In the genomic region with DNA sequence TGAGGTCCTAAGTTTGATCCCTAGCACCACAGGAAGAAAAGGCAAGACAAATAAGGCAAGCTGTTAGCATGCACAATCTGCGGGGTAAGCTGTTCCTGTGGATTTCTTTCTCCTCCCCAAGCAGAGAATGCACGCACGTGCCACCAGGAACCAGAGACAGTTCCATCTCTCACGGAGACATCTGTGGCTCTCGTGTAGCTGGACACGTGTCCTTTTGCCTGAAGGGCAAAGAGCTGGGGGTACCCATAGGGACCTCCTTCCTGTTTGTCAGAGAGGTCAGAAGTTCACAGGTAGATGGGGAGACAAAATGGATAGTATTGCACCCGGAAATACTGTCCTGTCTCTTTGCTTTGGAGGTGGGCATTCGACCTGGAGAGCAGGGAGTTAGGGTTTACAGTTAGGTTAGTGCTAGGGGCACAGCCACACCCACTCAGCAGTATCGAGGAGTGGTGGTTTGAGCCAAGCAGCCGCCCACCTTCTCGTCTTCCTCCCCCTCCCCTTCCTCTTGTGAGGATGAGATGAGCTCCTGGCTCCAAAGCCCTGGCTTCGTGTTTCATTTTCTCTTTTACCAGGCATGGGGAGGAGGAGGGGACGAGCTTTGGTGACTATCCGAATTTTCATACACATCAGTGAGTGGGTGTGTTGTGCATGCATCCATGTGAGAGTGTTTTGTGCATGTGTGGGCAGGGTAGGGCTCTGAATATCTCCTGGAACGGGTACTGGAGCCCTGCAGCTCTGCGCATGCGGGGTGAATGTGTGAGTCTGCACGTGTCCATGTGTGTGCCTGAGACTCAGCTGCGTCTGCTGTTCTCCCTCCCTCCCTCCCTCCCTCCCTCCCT, we compare ENCODE assay signal across 8 mouse cellular contexts. TPM values are rescaled to one million over a fixed set of nuclear protein-coding genes. Genes with fewer than 3 reads are reported as not detected.
A peak's percentile ranks its signal among the peaks of the same experiment; 100 is the strongest.
DNase-seq lines count a peak whose midpoint lies in the region; ATAC-seq lines count a peak whose summit lies in the region.

No protein-coding gene starts in this region.

- H3K9me3 ChIP-seq in forebrain, embryonic 15.5 days, result no peaks in the 10 kb centered on the region
- no peaks in the 10 kb centered on the region for H3K9me3 ChIP-seq in liver, embryonic 16.5 days (replicated peaks; ENCODE audit: control insufficient read depth, low read length)
- H3K9me3 ChIP-seq in neural tube, embryonic 11.5 days (ENCODE audit: control insufficient read depth, low read length), result no peaks in the 10 kb centered on the region

- intact Hi-C loops in heart, postnatal 25 days (cut with DNase I), result no loop called here

- ATAC-seq in forebrain, embryonic 15.5 days (replicated peaks), result peak; percentile 78
- ATAC-seq in liver, embryonic 16.5 days (ENCODE audit: low read depth), result peak; percentile 56
- ATAC-seq in neural tube, embryonic 11.5 days (ENCODE audit: insufficient read depth, low FRiP score, low TSS enrichment), result no peak

- H3K27ac ChIP-seq in forebrain, embryonic 15.5 days (replicated peaks), result peak overlapping the region; percentile 96
- H3K27ac ChIP-seq in liver, embryonic 16.5 days (ENCODE audit: low read length), result peak overlapping the region; percentile 41
- H3K27ac ChIP-seq in neural tube, embryonic 11.5 days (ENCODE audit: low read depth, low read length), result peak overlapping the region; percentile 68

- H3K4me2 ChIP-seq in forebrain, embryonic 15.5 days (replicated peaks), result peak overlapping the region; percentile 65
- peak overlapping the region; percentile 61 for H3K4me2 ChIP-seq in liver, embryonic 16.5 days (ENCODE audit: low read depth, low read length)
- peak overlapping the region; percentile 41 for H3K4me2 ChIP-seq in neural tube, embryonic 11.5 days (ENCODE audit: low read depth)

- H3K4me1 ChIP-seq in forebrain, embryonic 15.5 days, result peaks cover 90% of the 10 kb centered on the region
- H3K4me1 ChIP-seq in liver, embryonic 16.5 days (ENCODE audit: control insufficient read depth, low read depth, low read length), result peaks cover 97% of the 10 kb centered on the region
- peaks cover 81% of the 10 kb centered on the region for H3K4me1 ChIP-seq in neural tube, embryonic 11.5 days (ENCODE audit: control insufficient read depth, insufficient read depth, low read length)

- peak; percentile 84 for DNase-seq in MN1 (ENCODE audit: low spot score)
- peak; percentile 72 for DNase-seq in c-Kit-positive CD71-positive TER-119-positive erythroid progenitor cells, embryonic 14.5 days (ENCODE audit: low spot score)
- peak; percentile 80 for DNase-seq in heart, postnatal 25 days (ENCODE audit: low spot score)
- DNase-seq in layer of hippocampus, adult 11-12 months (ENCODE audit: low spot score), result peak; percentile 95
- peak; percentile 80 for DNase-seq in neural tube, embryonic 11.5 days (ENCODE audit: low spot score)
- DNase-seq in thymus, postnatal 25 days, result peak; percentile 80

- no peaks in the 10 kb centered on the region for H3K27me3 ChIP-seq in forebrain, embryonic 15.5 days
- H3K27me3 ChIP-seq in liver, embryonic 16.5 days (ENCODE audit: control insufficient read depth, insufficient read depth, low read depth, low read length), result no peaks in the 10 kb centered on the region
- no peaks in the 10 kb centered on the region for H3K27me3 ChIP-seq in neural tube, embryonic 11.5 days (ENCODE audit: control insufficient read depth, insufficient read depth, low read length)

- WGBS in forebrain, embryonic 15.5 days, result 6% methylated on average over 19 of the region's 19 CpGs
- 4% methylated on average over 19 of the region's 19 CpGs for WGBS in liver, embryonic 16.5 days (ENCODE audit: insufficient replicate concordance)
- WGBS in neural tube, embryonic 11.5 days, result 8% methylated on average over 19 of the region's 19 CpGs

- peak overlapping the region; percentile 48 for H3K9ac ChIP-seq in forebrain, embryonic 15.5 days (replicated peaks)
- peak overlapping the region; percentile 11; the same call in 1 of the 2 replicates for H3K9ac ChIP-seq in liver, embryonic 16.5 days (ENCODE audit: low read depth, low read length)
- H3K9ac ChIP-seq in neural tube, embryonic 11.5 days (ENCODE audit: low read length), result peak overlapping the region; percentile 42

- peak overlapping the region; percentile 28 for H3K4me3 ChIP-seq in forebrain, embryonic 15.5 days
- peak overlapping the region; percentile 18 for H3K4me3 ChIP-seq in liver, embryonic 16.5 days (ENCODE audit: low read depth, low read length)
- peak overlapping the region; percentile 15 for H3K4me3 ChIP-seq in neural tube, embryonic 11.5 days (ENCODE audit: low read depth, low read length)

- H3K36me3 ChIP-seq in forebrain, embryonic 15.5 days, result no peaks in the 10 kb centered on the region
- no peaks in the 10 kb centered on the region for H3K36me3 ChIP-seq in liver, embryonic 16.5 days (ENCODE audit: control insufficient read depth, insufficient read depth)
- no peaks in the 10 kb centered on the region for H3K36me3 ChIP-seq in neural tube, embryonic 11.5 days (ENCODE audit: control insufficient read depth, insufficient read depth, low read length)

RNA-seq across cellular contexts. Expression of a gene that starts 6.6 kb away (rescaled TPM):
- polyA plus RNA-seq in forebrain, embryonic 15.5 days (2015; fragmentation: Nextera tagmentation; extraction: Ambion mirVana), result 164 and 166 TPM in 2 replicates
- 100 to 1,000 TPM; 102 to 117 TPM for total RNA-seq in heart, postnatal 25 days (2021)
- polyA plus RNA-seq in liver, embryonic 16.5 days (2015; fragmentation: Nextera tagmentation; extraction: Ambion mirVana), result 6.5 and 7.7 TPM in 2 replicates
- 32.0 and 34.7 TPM in 2 replicates for polyA plus RNA-seq in neural tube, embryonic 11.5 days (2014; fragmentation: Nextera tagmentation; extraction: Ambion mirVana)

RNA-seq across cellular contexts. Expression of a gene that starts 17.8 kb away (rescaled TPM):
- polyA plus RNA-seq in forebrain, embryonic 15.5 days (2015; fragmentation: Nextera tagmentation; extraction: Ambion mirVana), result 85.1 and 93.6 TPM in 2 replicates
- total RNA-seq in heart, postnatal 25 days (2021), result 10 to 100 TPM; 45.2 to 48.8 TPM
- 22.8 and 23.8 TPM in 2 replicates for polyA plus RNA-seq in liver, embryonic 16.5 days (2015; fragmentation: Nextera tagmentation; extraction: Ambion mirVana)
- polyA plus RNA-seq in neural tube, embryonic 11.5 days (2014; fragmentation: Nextera tagmentation; extraction: Ambion mirVana), result 67.6 and 74.5 TPM in 2 replicates

RNA-seq across cellular contexts. Expression of a gene that starts 28.1 kb away (rescaled TPM):
- 3.6 TPM in 2 replicates for polyA plus RNA-seq in forebrain, embryonic 15.5 days (2015; fragmentation: Nextera tagmentation; extraction: Ambion mirVana)
- total RNA-seq in heart, postnatal 25 days (2021), result 100 to 1,000 TPM in 1 of 2 experiments, 10 to 100 TPM in 1; 61.2 to 129 TPM
- 0.65 and 0.66 TPM in 2 replicates for polyA plus RNA-seq in liver, embryonic 16.5 days (2015; fragmentation: Nextera tagmentation; extraction: Ambion mirVana)
- polyA plus RNA-seq in neural tube, embryonic 11.5 days (2014; fragmentation: Nextera tagmentation; extraction: Ambion mirVana), result 1.5 and 1.9 TPM in 2 replicates

RNA-seq across cellular contexts. Expression of a gene that starts 46.0 kb away (rescaled TPM):
- polyA plus RNA-seq in forebrain, embryonic 15.5 days (2015; fragmentation: Nextera tagmentation; extraction: Ambion mirVana), result not detected in 2 replicates
- total RNA-seq in heart, postnatal 25 days (2021), result not detected
- not detected in 2 replicates for polyA plus RNA-seq in liver, embryonic 16.5 days (2015; fragmentation: Nextera tagmentation; extraction: Ambion mirVana)
- not detected in 2 replicates for polyA plus RNA-seq in neural tube, embryonic 11.5 days (2014; fragmentation: Nextera tagmentation; extraction: Ambion mirVana)

RNA-seq across cellular contexts. Expression of a gene that starts 48.2 kb away (rescaled TPM):
- 30.2 and 31.7 TPM in 2 replicates for polyA plus RNA-seq in forebrain, embryonic 15.5 days (2015; fragmentation: Nextera tagmentation; extraction: Ambion mirVana)
- total RNA-seq in heart, postnatal 25 days (2021), result 10 to 100 TPM; 73.0 to 78.1 TPM
- 4.9 and 5.3 TPM in 2 replicates for polyA plus RNA-seq in liver, embryonic 16.5 days (2015; fragmentation: Nextera tagmentation; extraction: Ambion mirVana)
- 24.1 and 24.2 TPM in 2 replicates for polyA plus RNA-seq in neural tube, embryonic 11.5 days (2014; fragmentation: Nextera tagmentation; extraction: Ambion mirVana)

Comparison
In these comparisons a context has a peak if more than half of its experiments do, and no peak if none do; other contexts are left out.
1. H3K27ac ChIP-seq: peak in every context shown above with its lines; median percentile 96 in forebrain, embryonic 15.5 days; 68 in neural tube, embryonic 11.5 days; 41 in liver, embryonic 16.5 days.